Mouse (Mus musculus): ENCODE results near the gene Gpn1. TPM values are rescaled to one million over a fixed set of nuclear protein-coding genes. Genes with fewer than 3 reads are reported as not detected.

The Gpn1 gene
- polyA plus RNA-seq, 1 experiment from 2014 or later: 79.8 TPM

Other genes starting within 250 kb of the Gpn1 start
- 2.5 and 3.2 TPM in 2 replicates for gene Krtcap3, start 243.1 kb upstream of the Gpn1 start, polyA plus RNA-seq (2015; fragmentation: Nextera tagmentation; extraction: Ambion mirVana)
- gene Ift172, start 203.6 kb upstream of the Gpn1 start, polyA plus RNA-seq (2015; fragmentation: Nextera tagmentation; extraction: Ambion mirVana): 34.3 and 36.6 TPM in 2 replicates
- gene Fndc4, start 198.7 kb upstream of the Gpn1 start, polyA plus RNA-seq (2015; fragmentation: Nextera tagmentation; extraction: Ambion mirVana): 107 and 113 TPM in 2 replicates
- 0.50 and 0.74 TPM in 2 replicates for gene Gckr, start 197.3 kb upstream of the Gpn1 start, polyA plus RNA-seq (2015; fragmentation: Nextera tagmentation; extraction: Ambion mirVana)
- 141 and 145 TPM in 2 replicates for gene Zfp512, start 42.3 kb upstream of the Gpn1 start, polyA plus RNA-seq (2015; fragmentation: Nextera tagmentation; extraction: Ambion mirVana)
- not detected in 2 replicates for gene 4930548H24Rik, start 9.0 kb upstream of the Gpn1 start, polyA plus RNA-seq (2015; fragmentation: Nextera tagmentation; extraction: Ambion mirVana)
- 36.2 and 37.0 TPM in 2 replicates for gene Slc4a1ap, start 32.3 kb downstream of the Gpn1 start, polyA plus RNA-seq (2015; fragmentation: Nextera tagmentation; extraction: Ambion mirVana)
- gene Supt7l, start 33.1 kb downstream of the Gpn1 start, polyA plus RNA-seq (2015; fragmentation: Nextera tagmentation; extraction: Ambion mirVana): 27.8 and 27.9 TPM in 2 replicates
- gene Mrpl33, start 102.2 kb downstream of the Gpn1 start, polyA plus RNA-seq (2015; fragmentation: Nextera tagmentation; extraction: Ambion mirVana): 176 and 183 TPM in 2 replicates
- 1.7 and 2.0 TPM in 2 replicates for gene Rbks, start 202.9 kb downstream of the Gpn1 start, polyA plus RNA-seq (2015; fragmentation: Nextera tagmentation; extraction: Ambion mirVana)
- gene Babam2, start 202.9 kb downstream of the Gpn1 start, polyA plus RNA-seq (2015; fragmentation: Nextera tagmentation; extraction: Ambion mirVana): 51.2 and 53.2 TPM in 2 replicates

All from midbrain, embryonic 15.5 days (tissue).